Mouse (Mus musculus): ENCODE measurements around the gene Cd34. TPM values are rescaled to one million over a fixed set of nuclear protein-coding genes. Genes with fewer than 3 reads are reported as not detected.

Gene Cd34
- polyA plus RNA-seq, 1 experiment from 2014 or later: 51.3 TPM

DNA sequence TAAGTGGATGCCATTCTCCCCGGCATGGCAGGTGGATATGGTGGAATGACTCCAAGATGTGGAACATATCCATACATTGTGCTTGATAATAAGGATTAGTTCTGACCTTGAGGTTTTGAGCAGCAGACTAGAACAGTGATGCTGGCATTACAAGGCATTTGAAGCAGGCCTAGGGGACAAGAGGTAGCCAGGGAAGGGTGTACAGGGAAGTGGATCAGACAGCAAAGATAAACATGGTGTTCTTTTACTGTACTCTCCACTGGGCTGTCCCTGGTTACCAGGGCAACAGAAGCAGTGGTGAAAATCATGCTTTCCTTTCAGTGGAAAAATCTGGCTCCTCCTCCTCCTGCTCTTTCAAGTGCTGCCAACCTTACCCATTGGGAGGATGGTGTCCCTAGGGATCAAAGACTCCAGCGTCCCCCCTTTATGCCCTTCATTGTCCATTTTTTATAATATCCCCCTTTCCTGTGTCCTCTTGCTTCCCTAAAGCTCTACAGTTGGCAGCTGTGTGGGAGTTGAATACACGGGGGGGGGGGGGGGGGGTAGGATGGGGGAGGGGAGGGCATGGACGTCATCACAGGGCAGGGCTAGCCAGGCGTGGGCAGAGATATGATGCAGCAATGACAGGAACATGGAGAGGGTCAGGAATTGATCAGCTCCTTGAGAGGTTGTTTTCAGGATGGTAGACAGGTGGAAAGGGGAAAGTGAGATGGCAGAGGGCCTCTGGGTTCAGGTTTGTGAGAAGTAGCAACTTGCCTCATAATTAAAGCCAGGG, 39.5 kb downstream of the Cd34 start:
- ATAC-seq (ENCODE audit: low FRiP score) (no peak), DNase-seq (ENCODE audit: low spot score, missing footprints) (no peak)
- 42% methylated on average over 5 of the region's 5 CpGs for WGBS
- no peak overlapping the region for H3K4me2 ChIP-seq
- H3K27ac ChIP-seq (ENCODE audit: low read depth, low read length): no peak overlapping the region
- H3K4me1 ChIP-seq (ENCODE audit: control insufficient read depth, insufficient read depth, low read length): peaks cover 10% of the 10 kb centered on the region; the same call in 1 of the 2 replicates
- no peak overlapping the region for H3K9ac ChIP-seq (ENCODE audit: low read length)
- H3K36me3 ChIP-seq (ENCODE audit: control insufficient read depth, insufficient read depth, low read length): no peaks in the 10 kb centered on the region
- no peaks in the 10 kb centered on the region for H3K27me3 ChIP-seq (ENCODE audit: control insufficient read depth, insufficient read depth, low read length)
- no peak overlapping the region for H3K4me3 ChIP-seq (ENCODE audit: low read depth, low read length)
- H3K9me3 ChIP-seq (ENCODE audit: control insufficient read depth, low read length): no peaks in the 10 kb centered on the region

DNA sequence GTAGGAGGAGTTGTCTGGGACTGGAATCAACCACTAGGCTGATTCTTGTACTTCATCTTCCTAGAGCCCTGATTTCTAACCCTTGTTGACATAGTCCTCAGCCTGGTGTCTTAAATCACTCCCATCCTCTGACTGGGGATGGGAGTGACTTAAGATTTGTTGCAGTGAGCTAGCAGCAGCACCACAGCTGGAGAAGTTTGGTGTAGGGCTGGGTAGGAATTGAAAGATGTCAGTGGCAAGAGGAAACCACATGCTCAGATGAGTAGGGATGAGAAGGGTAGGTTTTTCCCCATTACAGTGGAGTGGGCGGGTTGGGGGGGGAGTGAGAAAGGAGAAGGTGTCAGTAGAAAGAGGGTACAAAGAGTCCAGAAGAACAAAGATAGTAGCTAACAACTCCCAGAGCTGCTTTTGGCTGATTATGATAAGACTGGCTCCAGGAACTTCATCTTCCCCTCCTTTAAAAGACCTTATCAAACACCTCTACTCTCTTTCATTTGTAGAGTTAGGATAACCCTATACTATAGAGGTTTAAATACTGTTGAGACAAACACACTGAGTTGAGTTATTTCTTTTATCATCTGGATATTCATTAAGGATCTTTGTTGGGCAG, 42.3 kb downstream of the Cd34 start:
- no peak overlapping the region for H3K4me3 ChIP-seq (ENCODE audit: low read depth, low read length)
- H3K9ac ChIP-seq (ENCODE audit: low read length): no peak overlapping the region
- WGBS: 80% methylated on average over 1 of the region's 1 CpGs
- no peak overlapping the region for H3K27ac ChIP-seq (ENCODE audit: low read depth, low read length)
- no peaks in the 10 kb centered on the region for H3K9me3 ChIP-seq (ENCODE audit: control insufficient read depth, low read length)
- H3K4me2 ChIP-seq: no peak overlapping the region
- DNase-seq (ENCODE audit: low spot score, missing footprints): no peak
- H3K4me1 ChIP-seq (ENCODE audit: control insufficient read depth, insufficient read depth, low read length): peaks cover 10% of the 10 kb centered on the region; the same call in 1 of the 2 replicates
- no peak for ATAC-seq (ENCODE audit: low FRiP score)
- H3K36me3 ChIP-seq (ENCODE audit: control insufficient read depth, insufficient read depth, low read length): no peaks in the 10 kb centered on the region
- no peaks in the 10 kb centered on the region for H3K27me3 ChIP-seq (ENCODE audit: control insufficient read depth, insufficient read depth, low read length)

DNA sequence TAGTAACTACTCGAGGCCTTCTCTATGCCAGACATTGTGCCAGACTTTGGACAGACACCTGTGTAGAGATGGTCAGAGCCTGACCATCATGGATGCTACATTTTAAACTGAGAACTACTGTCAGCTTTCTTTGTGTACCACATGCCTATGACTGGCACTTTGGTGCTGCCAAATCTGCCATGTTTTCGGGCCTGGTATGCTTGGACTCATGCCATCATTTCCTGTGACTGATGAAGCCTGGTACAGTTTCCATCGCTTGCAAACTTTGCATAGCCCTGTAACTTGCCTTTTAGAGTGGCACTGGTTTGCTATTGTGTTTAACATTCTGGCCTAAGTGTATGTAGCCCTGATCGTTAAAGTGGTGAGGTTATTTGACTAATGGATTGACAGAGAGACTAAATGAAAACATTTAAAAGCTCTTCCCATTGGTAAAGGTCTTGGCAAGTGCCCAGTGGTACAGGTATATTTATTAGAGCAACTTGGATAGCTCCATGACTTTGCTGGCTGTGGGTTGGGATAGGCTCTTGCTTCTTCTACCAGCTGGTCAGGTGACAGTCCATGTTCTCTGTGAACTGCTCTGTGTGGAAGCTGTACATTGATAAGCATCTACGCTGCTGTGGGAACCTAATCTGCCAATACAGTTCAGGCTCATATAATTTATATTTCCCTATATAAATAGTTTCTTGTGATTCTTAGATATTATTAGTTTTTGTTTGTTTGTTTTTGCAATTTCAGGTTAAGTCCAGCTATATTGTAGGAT, 44.5 kb downstream of the Cd34 start:
- no peak overlapping the region for H3K4me2 ChIP-seq
- ATAC-seq (ENCODE audit: low FRiP score) (no peak), DNase-seq (ENCODE audit: low spot score, missing footprints) (no peak)
- H3K36me3 ChIP-seq (ENCODE audit: control insufficient read depth, insufficient read depth, low read length): no peaks in the 10 kb centered on the region
- no peaks in the 10 kb centered on the region for H3K27me3 ChIP-seq (ENCODE audit: control insufficient read depth, insufficient read depth, low read length)
- H3K4me1 ChIP-seq (ENCODE audit: control insufficient read depth, insufficient read depth, low read length): peaks cover 1% of the 10 kb centered on the region; the same call in 1 of the 2 replicates
- WGBS: 88% methylated on average over 5 of the region's 5 CpGs
- no peak overlapping the region for H3K27ac ChIP-seq (ENCODE audit: low read depth, low read length)
- no peak overlapping the region for H3K4me3 ChIP-seq (ENCODE audit: low read depth, low read length)
- no peaks in the 10 kb centered on the region for H3K9me3 ChIP-seq (ENCODE audit: control insufficient read depth, low read length)
- no peak overlapping the region for H3K9ac ChIP-seq (ENCODE audit: low read length)

DNA sequence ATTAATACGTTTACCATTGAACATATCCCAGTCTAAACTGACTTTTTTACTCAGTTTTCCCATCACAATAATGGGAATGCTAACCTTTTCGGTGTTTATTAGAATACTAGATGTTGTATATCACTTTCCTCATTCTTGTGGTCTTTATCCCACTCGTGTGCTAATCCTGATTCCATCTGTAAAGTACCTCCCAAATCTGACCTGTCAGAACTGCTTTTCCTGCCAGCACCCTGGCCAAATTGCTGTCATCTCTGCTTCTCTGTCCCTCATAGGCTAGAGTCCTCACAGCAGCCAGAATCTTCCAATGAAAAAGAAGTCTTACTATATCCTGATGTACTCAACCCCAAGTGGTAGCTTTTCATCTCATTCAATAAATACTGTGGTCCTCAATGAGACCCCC, 46.3 kb downstream of the Cd34 start:
- H3K27me3 ChIP-seq (ENCODE audit: control insufficient read depth, insufficient read depth, low read length): no peaks in the 10 kb centered on the region
- H3K9ac ChIP-seq (ENCODE audit: low read length): no peak overlapping the region
- DNase-seq (ENCODE audit: low spot score, missing footprints): no peak
- no peak for ATAC-seq (ENCODE audit: low FRiP score)
- H3K36me3 ChIP-seq (ENCODE audit: control insufficient read depth, insufficient read depth, low read length): no peaks in the 10 kb centered on the region
- no peaks in the 10 kb centered on the region for H3K4me1 ChIP-seq (ENCODE audit: control insufficient read depth, insufficient read depth, low read length)
- WGBS: 79% methylated on average over 3 of the region's 3 CpGs
- no peak overlapping the region for H3K4me3 ChIP-seq (ENCODE audit: low read depth, low read length)
- no peaks in the 10 kb centered on the region for H3K9me3 ChIP-seq (ENCODE audit: control insufficient read depth, low read length)
- H3K27ac ChIP-seq (ENCODE audit: low read depth, low read length): no peak overlapping the region
- no peak overlapping the region for H3K4me2 ChIP-seq

DNA sequence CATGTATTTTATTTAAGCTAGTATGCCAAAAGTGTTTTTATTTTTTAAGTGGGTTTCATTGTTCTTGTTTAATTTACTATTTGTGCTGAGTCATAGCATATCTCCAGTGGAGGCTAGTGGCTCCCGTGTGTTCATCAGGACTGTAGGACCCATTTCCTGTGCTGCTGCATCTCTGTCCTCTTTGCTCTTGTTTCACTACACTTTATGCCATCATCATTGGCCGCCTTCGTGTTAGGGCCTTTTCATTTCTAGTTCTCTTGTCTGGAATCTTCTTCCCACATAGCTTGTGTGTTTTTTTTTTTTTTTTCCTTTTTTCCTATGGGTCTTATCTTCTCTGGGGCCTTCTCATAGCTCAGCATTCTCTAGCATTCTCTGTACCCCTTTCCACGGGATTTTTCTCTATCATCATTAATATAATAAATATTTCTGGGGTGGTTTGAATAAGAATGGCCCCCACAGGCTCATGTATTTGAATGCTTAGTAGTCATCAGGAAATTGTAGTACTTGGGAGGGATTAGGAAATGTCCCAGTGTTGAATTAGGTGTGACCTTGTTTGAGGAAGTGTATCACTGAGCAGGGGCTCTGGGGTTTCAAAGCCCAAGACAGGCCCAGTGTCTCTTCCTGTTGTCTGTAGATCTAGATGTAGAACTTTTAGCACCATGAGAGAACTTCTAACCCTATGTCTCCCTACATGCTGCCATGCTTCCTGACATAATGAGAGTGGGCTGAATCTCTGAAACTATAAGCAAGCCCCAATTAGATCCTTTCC, 47.0 kb downstream of the Cd34 start:
- Histone ChIP-seq H3K9ac (ENCODE audit: low read length) (no peak overlapping the region), H3K9me3 (ENCODE audit: control insufficient read depth, low read length) (no peaks in the 10 kb centered on the region), H3K4me1 (ENCODE audit: control insufficient read depth, insufficient read depth, low read length) (no peaks in the 10 kb centered on the region), H3K27ac (ENCODE audit: low read depth, low read length) (no peak overlapping the region), H3K36me3 (ENCODE audit: control insufficient read depth, insufficient read depth, low read length) (no peaks in the 10 kb centered on the region), H3K4me3 (ENCODE audit: low read depth, low read length) (no peak overlapping the region), H3K27me3 (ENCODE audit: control insufficient read depth, insufficient read depth, low read length) (no peaks in the 10 kb centered on the region), H3K4me2 (no peak overlapping the region)
- DNase-seq (ENCODE audit: low spot score, missing footprints): no peak
- WGBS: 85% methylated on average over 4 of the region's 4 CpGs
- no peak for ATAC-seq (ENCODE audit: low FRiP score)

DNA sequence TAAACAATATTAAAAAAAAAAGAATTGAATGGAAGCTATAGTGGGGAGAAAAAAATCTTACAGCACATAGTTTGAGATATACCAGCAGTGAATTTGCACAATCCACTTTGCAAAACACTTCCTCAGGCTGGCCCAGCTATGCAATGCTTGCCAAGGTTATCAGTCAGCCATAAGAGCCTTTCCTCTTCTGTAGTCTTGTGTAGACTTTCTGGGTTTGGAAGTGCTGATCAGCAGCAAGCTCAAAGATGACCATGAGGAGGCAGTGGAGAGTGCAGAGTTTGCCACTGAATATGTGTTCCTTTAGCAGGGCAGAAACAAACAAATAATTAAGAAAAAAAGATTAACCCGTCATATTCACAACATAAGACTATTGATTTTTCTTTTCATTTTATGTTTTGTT, 50.4 kb downstream of the Cd34 start:
- no peaks in the 10 kb centered on the region for H3K36me3 ChIP-seq (ENCODE audit: control insufficient read depth, insufficient read depth, low read length)
- ATAC-seq (ENCODE audit: low FRiP score) (no peak), DNase-seq (ENCODE audit: low spot score, missing footprints) (no peak)
- no peak overlapping the region for H3K9ac ChIP-seq (ENCODE audit: low read length)
- 83% methylated on average over 1 of the region's 1 CpGs for whole genome bisulfite sequencing
- no peak overlapping the region for H3K4me2 ChIP-seq
- no peak overlapping the region for H3K4me3 ChIP-seq (ENCODE audit: low read depth, low read length)
- H3K9me3 ChIP-seq (ENCODE audit: control insufficient read depth, low read length): no peaks in the 10 kb centered on the region
- no peaks in the 10 kb centered on the region for H3K4me1 ChIP-seq (ENCODE audit: control insufficient read depth, insufficient read depth, low read length)
- no peaks in the 10 kb centered on the region for H3K27me3 ChIP-seq (ENCODE audit: control insufficient read depth, insufficient read depth, low read length)
- no peak overlapping the region for H3K27ac ChIP-seq (ENCODE audit: low read depth, low read length)

DNA sequence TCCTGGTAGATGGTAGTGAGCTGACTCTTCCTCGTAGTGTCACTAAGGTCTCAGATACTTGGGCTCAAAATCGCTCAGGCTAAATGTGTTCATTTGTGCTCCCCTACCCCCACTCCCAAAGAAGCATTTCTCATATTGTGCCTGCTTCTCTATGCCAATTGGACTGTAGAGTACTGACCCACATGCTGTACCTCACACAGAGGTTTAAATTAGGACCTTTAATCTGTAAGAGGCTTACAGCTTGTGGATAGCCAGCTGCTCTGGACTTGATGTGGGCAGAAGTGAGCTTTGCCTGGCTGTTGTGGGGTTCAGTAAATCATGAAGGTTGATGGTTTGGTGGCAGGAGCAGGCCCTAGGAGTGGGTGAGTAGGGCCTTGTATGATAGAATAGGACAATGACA, 52.4 kb downstream of the Cd34 start:
- no peak overlapping the region for H3K4me2 ChIP-seq
- H3K9me3 ChIP-seq (ENCODE audit: control insufficient read depth, low read length): no peaks in the 10 kb centered on the region
- H3K4me1 ChIP-seq (ENCODE audit: control insufficient read depth, insufficient read depth, low read length): no peaks in the 10 kb centered on the region
- no peak overlapping the region for H3K27ac ChIP-seq (ENCODE audit: low read depth, low read length)
- ATAC-seq (ENCODE audit: low FRiP score): no peak
- H3K4me3 ChIP-seq (ENCODE audit: low read depth, low read length): no peak overlapping the region
- no peaks in the 10 kb centered on the region for H3K36me3 ChIP-seq (ENCODE audit: control insufficient read depth, insufficient read depth, low read length)
- WGBS: 97% methylated on average over 2 of the region's 2 CpGs
- no peaks in the 10 kb centered on the region for H3K27me3 ChIP-seq (ENCODE audit: control insufficient read depth, insufficient read depth, low read length)
- H3K9ac ChIP-seq (ENCODE audit: low read length): no peak overlapping the region
- no peak for DNase-seq (ENCODE audit: low spot score, missing footprints)

DNA sequence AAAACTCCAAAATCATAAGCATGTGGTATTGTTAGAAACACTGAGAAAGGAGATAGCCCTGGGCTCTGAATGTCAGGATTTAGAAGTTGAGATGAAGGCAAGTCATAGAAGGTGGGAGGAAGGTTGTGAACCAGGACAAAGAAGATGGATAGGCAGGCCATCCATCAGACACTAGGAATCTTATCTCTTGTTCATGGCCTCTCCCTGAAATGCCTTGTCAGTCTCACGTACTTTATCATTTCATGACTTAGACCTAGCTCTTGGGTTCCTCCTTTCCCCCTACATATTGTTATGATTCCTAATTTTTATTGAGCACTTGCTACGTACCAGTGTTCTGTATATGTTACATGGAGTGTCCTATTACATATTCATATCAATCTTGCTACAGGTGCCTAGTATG, 53.0 kb downstream of the Cd34 start:
- H3K4me1 ChIP-seq (ENCODE audit: control insufficient read depth, insufficient read depth, low read length): no peaks in the 10 kb centered on the region
- H3K4me3 ChIP-seq (ENCODE audit: low read depth, low read length): no peak overlapping the region
- no peaks in the 10 kb centered on the region for H3K9me3 ChIP-seq (ENCODE audit: control insufficient read depth, low read length)
- DNase-seq (ENCODE audit: low spot score, missing footprints) (no peak), ATAC-seq (ENCODE audit: low FRiP score) (no peak)
- H3K4me2 ChIP-seq: no peak overlapping the region
- H3K9ac ChIP-seq (ENCODE audit: low read length): no peak overlapping the region
- H3K27me3 ChIP-seq (ENCODE audit: control insufficient read depth, insufficient read depth, low read length): no peaks in the 10 kb centered on the region
- no peaks in the 10 kb centered on the region for H3K36me3 ChIP-seq (ENCODE audit: control insufficient read depth, insufficient read depth, low read length)
- no peak overlapping the region for H3K27ac ChIP-seq (ENCODE audit: low read depth, low read length)
- WGBS: 86% methylated on average over 2 of the region's 2 CpGs

Data from midbrain, embryonic 11.5 days (tissue).